Mouse (Mus musculus): ENCODE measurements around the gene Clasrp. TPM values are rescaled to one million over a fixed set of nuclear protein-coding genes. Genes with fewer than 3 reads are reported as not detected.

Gene Clasrp
- 46.4 and 51.4 TPM in 2 replicates for polyA plus RNA-seq (2015; fragmentation: Nextera tagmentation; extraction: Ambion mirVana)

GRCm38 (mm10) chr7:19603849-19604605 lies at the start of gene Clasrp:
Clasrp (minus strand) TSS chr7:19604486.
- Histone ChIP-seq H3K9ac (peak within 1 kb of the TSS; percentile 97), H3K36me3 (peaks cover 32% of the 10 kb centered on the region), H3K4me1 (peaks cover 19% of the 10 kb centered on the region), H3K4me3 (peak within 1 kb of the TSS; percentile 97), H3K9me3 (no peaks in the 10 kb centered on the region), H3K27me3 (no peaks in the 10 kb centered on the region), H3K27ac (peak within 1 kb of the TSS; percentile 76), H3K4me2 (peak within 1 kb of the TSS; percentile 83)
- peak; percentile 94 for ATAC-seq (ENCODE audit: borderline replicate concordance, extremely low read depth, low FRiP score, low TSS enrichment)
- under 1% methylated on average over 57 of the region's 57 CpGs for WGBS

GRCm38 (mm10) chr7:19652614-19653013 lies 48.3 kb upstream of the Clasrp start:
- Histone ChIP-seq H3K9me3 (no peaks in the 10 kb centered on the region), H3K27ac (no peak overlapping the region), H3K9ac (no peak overlapping the region), H3K27me3 (no peaks in the 10 kb centered on the region), H3K36me3 (peaks cover 68% of the 10 kb centered on the region), H3K4me1 (no peaks in the 10 kb centered on the region), H3K4me3 (no peak overlapping the region), H3K4me2 (no peak overlapping the region)
- ATAC-seq (ENCODE audit: borderline replicate concordance, extremely low read depth, low FRiP score, low TSS enrichment), result no peak
- WGBS, result 87% methylated on average over 2 of the region's 2 CpGs

GRCm38 (mm10) chr7:19651063-19651786 lies 46.9 kb upstream of the Clasrp start:
- no peaks in the 10 kb centered on the region for H3K4me1 ChIP-seq
- 85% methylated on average over 6 of the region's 6 CpGs for WGBS
- peaks cover 74% of the 10 kb centered on the region for H3K36me3 ChIP-seq
- H3K4me2 ChIP-seq, result no peak overlapping the region
- H3K27ac ChIP-seq, result no peak overlapping the region
- no peak overlapping the region for H3K4me3 ChIP-seq
- H3K9ac ChIP-seq, result no peak overlapping the region
- no peaks in the 10 kb centered on the region for H3K9me3 ChIP-seq
- H3K27me3 ChIP-seq, result no peaks in the 10 kb centered on the region
- ATAC-seq (ENCODE audit: borderline replicate concordance, extremely low read depth, low FRiP score, low TSS enrichment), result no peak

- Histone ChIP-seq H3K9ac (no peak overlapping the region), H3K27ac (no peak overlapping the region), H3K4me1 (no peaks in the 10 kb centered on the region), H3K36me3 (peaks cover 94% of the 10 kb centered on the region), H3K4me3 (no peak overlapping the region), H3K9me3 (no peaks in the 10 kb centered on the region), H3K27me3 (no peaks in the 10 kb centered on the region), H3K4me2 (no peak overlapping the region)
- no peak for ATAC-seq (ENCODE audit: borderline replicate concordance, extremely low read depth, low FRiP score, low TSS enrichment)
- 90% methylated on average over 4 of the region's 4 CpGs for WGBS
Measured at GRCm38 (mm10) chr7:19641223-19641622, 36.9 kb upstream of the Clasrp start.

GRCm38 (mm10) chr7:19635074-19635827 lies 31.0 kb upstream of the Clasrp start:
- Histone ChIP-seq H3K27me3 (no peaks in the 10 kb centered on the region), H3K9me3 (no peaks in the 10 kb centered on the region), H3K36me3 (peaks cover 78% of the 10 kb centered on the region), H3K4me2 (no peak overlapping the region), H3K9ac (no peak overlapping the region), H3K4me3 (no peak overlapping the region), H3K4me1 (no peaks in the 10 kb centered on the region), H3K27ac (no peak overlapping the region)
- 82% methylated on average over 11 of the region's 11 CpGs for WGBS
- ATAC-seq (ENCODE audit: borderline replicate concordance, extremely low read depth, low FRiP score, low TSS enrichment), result no peak

- no peak overlapping the region for H3K4me2 ChIP-seq
- H3K27me3 ChIP-seq, result no peaks in the 10 kb centered on the region
- peaks cover 5% of the 10 kb centered on the region; the same call in 1 of the 2 replicates for H3K4me1 ChIP-seq
- H3K9me3 ChIP-seq, result no peaks in the 10 kb centered on the region
- peaks cover 72% of the 10 kb centered on the region for H3K36me3 ChIP-seq
- WGBS, result 90% methylated on average over 2 of the region's 2 CpGs
- H3K4me3 ChIP-seq, result no peak overlapping the region
- no peak overlapping the region for H3K9ac ChIP-seq
- ATAC-seq (ENCODE audit: borderline replicate concordance, extremely low read depth, low FRiP score, low TSS enrichment), result no peak
- no peak overlapping the region for H3K27ac ChIP-seq
Measured at GRCm38 (mm10) chr7:19634591-19634990, 30.3 kb upstream of the Clasrp start.

- H3K4me1 ChIP-seq, result peaks cover 7% of the 10 kb centered on the region; the same call in 1 of the 2 replicates
- H3K9ac ChIP-seq, result no peak overlapping the region
- no peaks in the 10 kb centered on the region for H3K27me3 ChIP-seq
- peaks cover 68% of the 10 kb centered on the region for H3K36me3 ChIP-seq
- no peak overlapping the region for H3K27ac ChIP-seq
- no peak for ATAC-seq (ENCODE audit: borderline replicate concordance, extremely low read depth, low FRiP score, low TSS enrichment)
- no peak overlapping the region for H3K4me2 ChIP-seq
- no peaks in the 10 kb centered on the region for H3K9me3 ChIP-seq
- 85% methylated on average over 15 of the region's 15 CpGs for WGBS
- H3K4me3 ChIP-seq, result no peak overlapping the region
Measured at GRCm38 (mm10) chr7:19633855-19634254, 29.6 kb upstream of the Clasrp start.

- Histone ChIP-seq H3K9ac (no peak overlapping the region), H3K27me3 (no peaks in the 10 kb centered on the region), H3K4me1 (peaks cover 7% of the 10 kb centered on the region; the same call in 1 of the 2 replicates), H3K27ac (no peak overlapping the region), H3K9me3 (no peaks in the 10 kb centered on the region), H3K4me2 (no peak overlapping the region), H3K4me3 (no peak overlapping the region), H3K36me3 (peaks cover 61% of the 10 kb centered on the region)
- WGBS, result 80% methylated on average over 17 of the region's 17 CpGs
- ATAC-seq (ENCODE audit: borderline replicate concordance, extremely low read depth, low FRiP score, low TSS enrichment), result no peak
Measured at GRCm38 (mm10) chr7:19633197-19633596, 28.9 kb upstream of the Clasrp start.

- peaks cover 56% of the 10 kb centered on the region for H3K36me3 ChIP-seq
- no peaks in the 10 kb centered on the region for H3K9me3 ChIP-seq
- H3K4me1 ChIP-seq, result peaks cover 10% of the 10 kb centered on the region; the same call in 1 of the 2 replicates
- H3K27ac ChIP-seq, result no peak overlapping the region
- H3K27me3 ChIP-seq, result no peaks in the 10 kb centered on the region
- H3K9ac ChIP-seq, result no peak overlapping the region
- H3K4me2 ChIP-seq, result no peak overlapping the region
- no peak for ATAC-seq (ENCODE audit: borderline replicate concordance, extremely low read depth, low FRiP score, low TSS enrichment)
- H3K4me3 ChIP-seq, result no peak overlapping the region
Measured at GRCm38 (mm10) chr7:19632720-19633119, 28.4 kb upstream of the Clasrp start.

GRCm38 (mm10) chr7:19632275-19632674 lies 28.0 kb upstream of the Clasrp start:
- no peak for ATAC-seq (ENCODE audit: borderline replicate concordance, extremely low read depth, low FRiP score, low TSS enrichment)
- peaks cover 52% of the 10 kb centered on the region for H3K36me3 ChIP-seq
- no peak overlapping the region for H3K4me3 ChIP-seq
- no peak overlapping the region for H3K9ac ChIP-seq
- no peak overlapping the region for H3K27ac ChIP-seq
- H3K9me3 ChIP-seq, result no peaks in the 10 kb centered on the region
- H3K27me3 ChIP-seq, result no peaks in the 10 kb centered on the region
- peaks cover 12% of the 10 kb centered on the region; the same call in 1 of the 2 replicates for H3K4me1 ChIP-seq
- H3K4me2 ChIP-seq, result no peak overlapping the region

- Histone ChIP-seq H3K4me2 (peak within 1 kb of the TSS; percentile 96), H3K4me1 (peaks cover 12% of the 10 kb centered on the region; the same call in 1 of the 2 replicates), H3K9ac (peak within 1 kb of the TSS; percentile 41), H3K4me3 (peak within 1 kb of the TSS; percentile 77), H3K9me3 (no peaks in the 10 kb centered on the region), H3K27me3 (no peaks in the 10 kb centered on the region), H3K27ac (peak within 1 kb of the TSS; percentile 91), H3K36me3 (peaks cover 24% of the 10 kb centered on the region)
- peak; percentile 66; the same call in 1 of the 2 replicates for ATAC-seq (ENCODE audit: borderline replicate concordance, extremely low read depth, low FRiP score, low TSS enrichment)
- 1% methylated on average over 39 of the region's 41 CpGs for WGBS
Measured at GRCm38 (mm10) chr7:19629361-19629734, 25.1 kb upstream of the Clasrp start, which contains the start of gene Relb. Relb (minus strand) TSS chr7:19629438.

All from lung, embryonic 15.5 days (tissue).